Mouse (Mus musculus): ENCODE data around the gene Arhgap18.

The Arhgap18 gene

GRCm38 (mm10) chr10:26776443-26776842 lies 23.2 kb downstream of the Arhgap18 start:
- DNase-seq (ENCODE audit: low read depth, low spot score) = no peak

GRCm38 (mm10) chr10:26780581-26780980 lies 27.4 kb downstream of the Arhgap18 start:
- no peak for DNase-seq (ENCODE audit: low read depth, low spot score)

DNA sequence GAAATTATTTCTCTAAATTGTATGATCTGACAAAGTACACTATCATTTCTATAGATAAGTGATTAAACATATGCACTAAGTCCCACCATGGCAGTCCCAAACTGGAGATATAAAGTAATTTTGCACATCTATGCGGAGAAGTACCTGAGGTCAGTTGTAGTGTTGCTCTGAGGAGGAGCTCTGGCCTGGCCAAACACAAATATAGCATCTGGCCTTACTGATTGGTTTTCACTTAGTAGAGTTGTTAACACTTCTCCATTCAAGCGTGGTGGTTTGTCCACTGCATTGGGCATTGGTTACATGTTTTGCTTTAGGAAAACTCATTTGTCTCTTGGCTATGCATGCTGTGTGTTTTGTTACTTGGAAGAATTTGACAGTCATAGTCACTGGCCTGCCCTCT lies 36.5 kb downstream of the Arhgap18 start:
- DNase-seq (ENCODE audit: low read depth, low spot score) = no peak

DNA sequence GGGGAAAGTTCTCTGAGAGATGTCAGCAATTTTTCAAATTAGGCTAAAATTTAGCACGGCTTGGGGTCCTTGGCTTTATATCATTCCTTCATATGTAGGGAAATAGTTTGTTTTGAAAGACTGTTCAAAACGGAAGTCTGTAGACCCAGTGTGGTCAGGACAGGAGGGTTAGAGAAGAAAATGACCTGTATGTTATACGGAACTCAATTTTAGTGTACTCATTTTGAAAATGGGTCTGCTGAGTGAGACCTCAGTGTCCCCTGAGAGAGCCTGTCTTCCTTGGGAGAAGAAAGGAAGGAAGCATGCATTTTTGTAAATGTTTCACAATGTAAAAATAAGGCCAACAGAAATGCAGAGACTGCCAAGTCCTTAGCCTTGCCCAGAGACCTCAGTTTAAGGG lies 38.6 kb downstream of the Arhgap18 start:
- no peak for DNase-seq (ENCODE audit: low read depth, low spot score)

DNA sequence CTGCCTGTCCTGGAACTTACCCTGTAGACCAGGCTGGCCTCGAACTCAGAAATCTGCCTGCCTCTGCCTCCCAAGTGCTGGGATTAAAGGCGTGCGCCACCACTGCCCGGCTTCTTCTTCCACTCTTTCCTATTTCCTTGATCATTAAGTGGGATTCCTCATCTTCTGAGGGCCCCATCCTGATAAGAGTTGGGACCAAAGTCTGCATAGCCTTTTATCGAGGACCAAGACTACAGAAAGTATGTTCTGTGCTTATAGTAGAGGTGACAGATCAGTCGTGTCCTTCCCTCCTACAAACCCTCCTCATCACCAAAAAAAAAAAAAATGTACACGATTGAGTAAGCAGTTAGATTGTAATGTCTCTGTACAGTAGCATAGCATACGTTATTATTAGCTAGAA lies 39.8 kb downstream of the Arhgap18 start:
- DNase-seq (ENCODE audit: low read depth, low spot score) = no peak

DNA sequence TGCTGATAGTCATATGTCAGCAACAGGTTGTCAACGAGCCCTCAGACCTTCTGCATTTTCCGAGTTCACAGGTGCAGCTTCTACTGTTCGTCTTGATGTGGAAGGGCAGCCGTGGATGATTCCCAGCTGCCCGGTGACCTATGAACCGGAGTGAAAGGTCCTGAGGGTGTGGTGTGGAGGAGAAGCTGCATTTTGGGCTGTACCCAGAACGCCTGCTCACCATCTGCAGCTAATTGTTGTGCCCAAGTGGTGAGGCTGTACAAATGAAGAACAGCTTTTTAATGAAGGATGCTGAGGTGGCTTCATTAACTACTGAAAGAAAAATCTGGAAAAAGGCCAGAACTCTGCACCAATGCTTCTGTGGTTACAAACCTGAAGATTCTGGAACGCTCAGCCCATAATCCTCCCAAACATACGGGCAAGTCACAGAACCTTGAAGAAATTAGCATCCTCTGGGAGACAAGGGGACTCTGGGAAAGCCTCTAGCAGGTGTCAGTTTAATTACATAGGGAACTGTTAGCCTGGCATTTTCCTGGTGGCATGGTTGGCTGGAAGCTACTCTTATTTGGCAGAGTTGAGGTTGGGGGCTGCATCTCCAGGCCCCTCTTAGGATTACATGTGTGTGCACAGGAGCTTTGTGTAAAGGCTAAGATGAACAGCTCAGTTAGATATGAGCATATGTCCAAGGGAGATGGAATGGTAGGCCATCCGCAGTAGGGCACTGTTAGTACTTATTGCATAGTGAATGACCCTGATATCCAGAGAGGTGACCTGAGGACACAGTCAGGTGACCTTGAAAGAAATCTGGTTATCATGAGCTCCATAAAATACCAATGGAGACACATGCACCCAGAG lies 43.4 kb downstream of the Arhgap18 start:
- DNase-seq (ENCODE audit: low read depth, low spot score) = no peak

DNA sequence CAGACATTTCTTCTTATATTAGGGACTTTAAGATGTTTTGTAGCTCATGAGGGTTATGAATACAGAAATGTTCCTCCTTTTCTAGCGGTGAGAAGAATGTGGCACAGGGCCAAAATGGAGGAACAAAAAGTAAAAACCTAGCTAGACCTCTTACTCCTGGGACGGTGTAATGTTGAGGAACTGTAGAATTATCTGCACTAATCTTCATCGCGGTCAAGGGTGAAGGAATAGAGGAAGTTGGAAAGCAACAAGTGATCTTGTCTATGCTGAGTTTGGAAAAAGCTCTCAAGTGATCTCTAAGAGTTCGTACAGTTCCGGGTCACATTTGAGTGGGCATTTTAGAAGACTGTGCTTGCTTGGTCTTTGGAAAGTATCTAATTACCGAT lies 44.1 kb downstream of the Arhgap18 start:
- DNase-seq (ENCODE audit: low read depth, low spot score) = no peak

GRCm38 (mm10) chr10:26798752-26799411 lies 45.7 kb downstream of the Arhgap18 start:
- DNase-seq (ENCODE audit: low read depth, low spot score) = no peak

DNA sequence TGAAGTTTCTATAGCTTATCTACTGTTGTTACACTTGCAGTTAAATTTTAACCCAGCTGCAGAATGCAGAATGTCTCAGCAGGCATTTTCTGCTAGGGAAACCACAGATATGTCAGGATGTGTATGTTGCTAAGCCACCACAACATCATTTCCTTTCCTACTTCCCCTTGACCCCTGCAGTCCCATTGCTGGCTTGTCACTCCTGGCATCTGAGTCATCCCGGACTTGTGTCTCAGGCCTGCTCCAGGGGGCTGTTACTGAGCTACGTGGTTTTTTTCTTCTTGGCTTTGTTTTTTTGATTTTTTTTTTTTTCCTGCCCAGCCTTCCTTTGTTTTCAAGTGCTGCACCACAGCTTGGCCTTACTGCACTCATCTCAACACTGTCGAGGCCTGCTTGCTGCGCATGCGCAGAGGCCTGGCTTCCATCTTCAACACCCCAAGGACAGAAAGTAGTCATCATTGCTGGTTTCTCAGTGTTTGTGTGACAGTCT lies 46.4 kb downstream of the Arhgap18 start:
- no peak for DNase-seq (ENCODE audit: low read depth, low spot score)

GRCm38 (mm10) chr10:26804351-26804983 lies 51.2 kb downstream of the Arhgap18 start:
- DNase-seq (ENCODE audit: low read depth, low spot score) = no peak

GRCm38 (mm10) chr10:26805007-26805406 lies 51.8 kb downstream of the Arhgap18 start:
- no peak for DNase-seq (ENCODE audit: low read depth, low spot score)

DNA sequence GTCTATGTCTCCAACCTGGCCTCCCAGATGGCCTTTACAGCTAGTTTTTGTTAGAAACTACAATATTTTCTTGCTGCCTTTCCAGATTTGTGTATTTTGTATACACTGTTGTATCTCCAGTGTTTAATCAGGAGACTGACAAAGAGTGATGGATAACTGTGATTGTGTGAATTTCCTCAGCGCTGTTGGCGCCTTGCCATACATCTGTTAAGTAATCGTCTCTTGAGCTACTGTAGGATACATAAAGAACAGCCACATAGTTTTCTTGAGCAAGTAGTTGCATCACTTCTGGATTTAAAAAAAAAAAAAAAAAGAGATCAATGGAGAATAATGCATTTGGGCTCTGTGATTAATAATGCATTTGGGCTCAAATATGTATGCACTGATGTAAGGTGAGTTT lies 52.9 kb downstream of the Arhgap18 start:
- no peak for DNase-seq (ENCODE audit: low read depth, low spot score)

DNA sequence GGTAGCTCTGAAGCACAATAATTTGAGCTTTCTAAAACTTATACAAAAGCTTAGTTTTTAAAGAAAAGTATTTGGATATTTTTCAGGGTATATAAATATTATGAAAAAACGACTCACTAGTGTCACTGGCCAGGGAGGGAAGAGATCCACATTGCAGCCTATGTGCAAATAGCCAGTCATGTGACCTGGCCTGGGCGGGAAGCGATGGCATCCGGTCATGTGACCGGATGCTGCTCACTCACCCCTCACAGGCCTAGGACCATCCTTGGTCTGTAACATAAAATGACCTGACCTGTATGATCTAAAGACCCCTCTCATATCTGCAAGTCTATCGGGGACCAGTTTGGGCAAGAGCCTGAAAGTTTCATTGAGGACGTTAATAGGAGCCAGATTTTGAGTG lies 56.8 kb downstream of the Arhgap18 start:
- DNase-seq (ENCODE audit: low read depth, low spot score) = no peak

GRCm38 (mm10) chr10:26810810-26811209 lies 57.6 kb downstream of the Arhgap18 start:
- no peak for DNase-seq (ENCODE audit: low read depth, low spot score)

DNA sequence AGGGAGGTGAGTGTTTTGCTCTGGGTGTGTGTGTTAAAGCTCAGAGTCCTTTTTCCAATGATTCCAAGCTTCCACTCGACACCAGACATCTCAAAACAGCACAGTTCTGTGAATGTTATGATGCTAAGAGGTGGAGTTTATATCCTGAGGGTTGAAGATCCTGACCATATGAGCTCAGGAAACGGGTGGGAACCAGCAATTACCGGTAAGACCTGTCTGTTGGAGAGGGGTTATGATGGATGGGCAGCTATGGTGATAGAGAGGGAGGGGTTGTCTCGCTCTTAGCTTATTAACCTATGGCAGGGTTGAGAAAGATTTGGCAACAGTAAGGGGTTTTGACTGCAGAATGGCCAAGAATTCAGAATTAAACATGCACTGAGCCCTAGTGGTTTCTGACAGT lies 58.1 kb downstream of the Arhgap18 start:
- DNase-seq (ENCODE audit: low read depth, low spot score) = no peak

DNA sequence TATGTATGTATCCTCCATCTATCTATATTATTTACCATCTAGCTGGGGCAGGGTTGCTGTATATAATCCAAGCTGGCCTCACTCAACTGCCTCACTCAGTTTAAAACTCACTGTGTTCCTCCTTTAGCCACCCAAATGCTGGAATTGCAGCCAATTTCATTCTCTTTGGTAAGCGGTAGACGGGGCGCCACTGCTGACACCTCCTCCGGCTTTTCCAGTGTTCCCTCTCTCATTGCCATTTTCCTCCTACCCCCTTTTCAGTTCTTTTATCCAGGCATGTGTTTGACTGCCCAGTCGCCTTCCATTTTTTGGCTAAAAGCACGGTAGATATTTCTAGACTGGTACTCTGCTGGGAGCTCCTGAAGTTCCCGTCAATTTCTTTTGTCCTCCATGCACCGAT lies 62.4 kb downstream of the Arhgap18 start:
- no peak for DNase-seq (ENCODE audit: low read depth, low spot score)

GRCm38 (mm10) chr10:26820326-26820725 lies 67.1 kb downstream of the Arhgap18 start:
- no peak for DNase-seq (ENCODE audit: low read depth, low spot score)

DNA sequence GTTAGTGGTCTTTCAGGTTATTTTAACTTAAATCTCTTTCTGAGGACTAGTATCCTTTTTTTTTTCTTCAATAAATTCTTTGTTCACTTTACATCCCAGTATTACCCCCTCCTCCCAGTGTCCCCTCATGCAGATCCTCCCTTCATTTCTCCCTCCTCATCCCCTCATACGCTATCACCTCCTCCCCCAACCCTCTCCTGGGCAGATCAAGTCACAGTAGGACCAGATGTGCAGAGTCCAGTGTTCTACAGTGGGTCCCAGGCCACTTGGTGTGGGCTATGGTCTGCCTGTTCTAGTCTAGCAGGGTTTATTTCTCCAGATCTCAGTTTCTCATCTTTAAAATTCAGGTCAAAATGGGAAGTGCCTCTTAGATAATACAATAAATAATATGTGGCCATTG lies 67.7 kb downstream of the Arhgap18 start:
- no peak for DNase-seq (ENCODE audit: low read depth, low spot score)

DNA sequence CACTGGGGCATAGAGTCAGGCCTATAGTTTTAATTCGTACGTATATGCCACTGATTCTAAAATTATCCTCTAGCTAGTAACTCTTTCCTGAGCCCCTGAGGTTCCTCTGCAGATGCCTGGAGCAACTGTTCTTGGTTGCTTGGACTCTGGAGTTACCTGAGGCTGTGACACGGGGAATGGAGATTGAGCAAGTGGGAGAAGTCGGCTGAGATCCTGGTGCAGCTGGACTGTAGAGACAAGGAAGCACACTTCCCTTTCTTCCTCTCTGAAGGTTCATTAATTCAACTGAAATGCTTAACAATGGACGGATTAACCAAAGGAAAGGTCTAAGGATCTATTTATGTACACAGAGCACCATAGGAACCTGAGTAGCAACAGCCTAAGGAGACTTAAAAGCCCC lies 70.8 kb downstream of the Arhgap18 start:
- no peak for DNase-seq (ENCODE audit: low read depth, low spot score)

DNA sequence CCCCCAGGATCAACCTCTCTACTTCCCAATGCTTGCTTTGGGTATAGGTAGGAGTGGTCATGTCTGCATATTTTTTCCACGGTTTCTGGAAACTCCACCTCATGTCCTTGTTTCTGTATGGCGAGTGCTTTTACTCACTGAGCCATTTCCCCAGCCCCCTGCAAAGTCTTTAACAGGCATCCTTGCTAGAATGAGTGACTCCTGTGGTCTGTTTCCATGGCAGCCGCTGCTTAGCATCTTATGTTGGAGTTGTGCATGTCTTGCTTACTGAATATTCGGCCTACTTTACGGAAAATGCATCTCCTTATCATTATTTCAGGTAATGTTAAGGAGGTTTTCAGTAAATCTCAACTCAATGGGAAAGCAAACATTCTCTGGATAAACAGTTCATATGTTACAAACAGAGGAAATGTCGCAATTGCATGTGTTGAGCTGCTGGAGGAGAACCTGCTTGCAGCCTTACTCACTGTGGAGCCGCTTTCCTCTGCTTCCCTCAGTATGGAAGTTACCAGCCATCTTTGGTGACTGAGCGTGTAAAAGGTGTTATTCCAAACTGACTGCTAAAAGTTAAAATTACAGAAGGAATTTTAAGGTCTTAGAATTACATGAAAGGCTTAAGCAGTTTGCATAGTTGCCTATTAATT lies 72.1 kb downstream of the Arhgap18 start:
- DNase-seq (ENCODE audit: low read depth, low spot score) = no peak

- DNase-seq (ENCODE audit: low read depth, low spot score) = no peak
Observed at GRCm38 (mm10) chr10:26827315-26827714, 74.1 kb downstream of the Arhgap18 start.
